In the genomic region with DNA sequence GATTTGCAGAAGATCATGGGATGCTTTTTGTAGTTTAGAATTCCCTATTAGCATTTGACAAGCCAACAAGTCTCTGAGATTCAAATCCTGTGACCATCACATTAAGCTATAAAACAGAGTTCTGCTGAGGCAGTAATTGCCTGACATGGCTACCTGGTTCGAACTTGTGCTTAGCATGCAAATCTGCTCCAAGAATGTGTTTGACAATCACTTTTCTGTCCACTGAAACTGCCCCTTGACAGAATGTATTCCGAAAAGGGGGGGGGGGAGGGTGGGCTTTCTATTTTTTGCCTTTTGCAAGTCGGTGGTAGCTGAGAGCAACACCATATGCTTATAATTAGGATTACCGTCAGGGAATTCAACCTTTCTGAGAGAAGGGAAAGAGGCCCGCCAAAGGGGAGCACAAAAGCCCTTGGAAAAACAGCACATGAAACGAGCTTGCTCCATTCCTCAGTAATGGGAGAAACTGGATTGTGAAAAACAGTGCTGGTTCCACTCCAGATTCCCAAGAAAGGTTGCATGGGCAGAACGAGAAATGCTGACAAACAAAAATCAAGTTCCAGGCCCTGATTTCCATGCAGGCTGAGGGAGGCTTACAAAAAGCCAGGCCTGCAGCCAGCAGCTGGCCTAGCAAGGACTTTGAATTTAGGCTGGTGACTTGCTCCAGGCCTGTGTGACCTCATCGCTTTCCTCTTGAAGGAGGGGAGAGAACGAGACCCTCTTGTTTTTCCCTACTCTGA, we compare ENCODE assay signal across 8 mouse cellular contexts.
DNase-seq lines count a peak whose midpoint lies in the region; ATAC-seq lines count a peak whose summit lies in the region.

No protein-coding gene starts in this region.

- H3K4me3 ChIP-seq in heart, embryonic 11.5 days (ENCODE audit: low read depth, low read length), result no peak overlapping the region
- no peak overlapping the region for H3K4me3 ChIP-seq in forebrain, embryonic 12.5 days (replicated peaks)
- H3K4me3 ChIP-seq in hindbrain, embryonic 11.5 days (ENCODE audit: low read depth, low read length), result no peak overlapping the region
- H3K4me3 ChIP-seq in midbrain, embryonic 16.5 days (ENCODE audit: low read depth, low read length), result no peak overlapping the region

- no peak overlapping the region for H3K9ac ChIP-seq in heart, embryonic 11.5 days (ENCODE audit: low read depth, low read length)
- no peak overlapping the region for H3K9ac ChIP-seq in forebrain, embryonic 12.5 days
- peak overlapping the region; percentile 40; the same call in 1 of the 2 replicates for H3K9ac ChIP-seq in hindbrain, embryonic 11.5 days (ENCODE audit: low read depth, low read length)
- H3K9ac ChIP-seq in midbrain, embryonic 16.5 days (ENCODE audit: low read depth, low read length), result no peak overlapping the region

- H3K4me2 ChIP-seq in heart, embryonic 11.5 days, result no peak overlapping the region
- no peak overlapping the region for H3K4me2 ChIP-seq in forebrain, embryonic 12.5 days
- H3K4me2 ChIP-seq in hindbrain, embryonic 11.5 days (replicated peaks; ENCODE audit: low read depth, low read length), result no peak overlapping the region
- H3K4me2 ChIP-seq in midbrain, embryonic 16.5 days (ENCODE audit: low read length), result no peak overlapping the region

- H3K36me3 ChIP-seq in heart, embryonic 11.5 days (ENCODE audit: control insufficient read depth, insufficient read depth, low read length), result no peaks in the 10 kb centered on the region
- H3K36me3 ChIP-seq in forebrain, embryonic 12.5 days (replicated peaks), result no peaks in the 10 kb centered on the region
- no peaks in the 10 kb centered on the region for H3K36me3 ChIP-seq in hindbrain, embryonic 11.5 days (ENCODE audit: control insufficient read depth, insufficient read depth, low read length)
- H3K36me3 ChIP-seq in midbrain, embryonic 16.5 days (ENCODE audit: control insufficient read depth, insufficient read depth, low read length), result no peaks in the 10 kb centered on the region

- H3K27ac ChIP-seq in heart, embryonic 11.5 days (ENCODE audit: low read depth, low read length), result no peak overlapping the region
- peak overlapping the region; percentile 75 for H3K27ac ChIP-seq in forebrain, embryonic 12.5 days
- peak overlapping the region; percentile 48 for H3K27ac ChIP-seq in hindbrain, embryonic 11.5 days (ENCODE audit: low read depth, low read length)
- peak overlapping the region; percentile 56 for H3K27ac ChIP-seq in midbrain, embryonic 16.5 days (ENCODE audit: low read length)

- WGBS in heart, embryonic 11.5 days (ENCODE audit: insufficient replicate concordance), result 39% methylated on average over 9 of the region's 9 CpGs
- WGBS in forebrain, embryonic 12.5 days, result 10% methylated on average over 9 of the region's 9 CpGs
- 36% methylated on average over 9 of the region's 9 CpGs for WGBS in hindbrain, embryonic 11.5 days
- 20% methylated on average over 9 of the region's 9 CpGs for WGBS in midbrain, embryonic 16.5 days

- no peak for ATAC-seq in heart, embryonic 11.5 days (replicated peaks; ENCODE audit: insufficient number of reproducible peaks, low FRiP score, low TSS enrichment)
- ATAC-seq in forebrain, embryonic 12.5 days (ENCODE audit: low FRiP score), result peak; percentile 68
- peak; percentile 47 for ATAC-seq in hindbrain, embryonic 11.5 days (ENCODE audit: low FRiP score)
- peak; percentile 78 for ATAC-seq in midbrain, embryonic 16.5 days
- ATAC-seq in granulocyte monocyte progenitor cell, adult 5-6 weeks (replicated peaks; ENCODE audit: poor library complexity, severe bottlenecking), result no peak

- no peaks in the 10 kb centered on the region for H3K27me3 ChIP-seq in heart, embryonic 11.5 days (ENCODE audit: control insufficient read depth, insufficient read depth, low read length)
- no peaks in the 10 kb centered on the region for H3K27me3 ChIP-seq in forebrain, embryonic 12.5 days
- no peaks in the 10 kb centered on the region for H3K27me3 ChIP-seq in hindbrain, embryonic 11.5 days (ENCODE audit: control insufficient read depth, insufficient read depth, low read length)
- H3K27me3 ChIP-seq in midbrain, embryonic 16.5 days (ENCODE audit: control insufficient read depth, insufficient read depth, low read depth, low read length), result no peaks in the 10 kb centered on the region

- peak; percentile 1 to 6 for DNase-seq in heart, adult 18-20 months
- peak; percentile 54 for DNase-seq in hindbrain, embryonic 11.5 days (ENCODE audit: low spot score)
- peak; percentile 5 to 32 for DNase-seq in left cerebral cortex, adult 9 months (ENCODE audit: low spot score in 2 of 2)
- DNase-seq in spleen, postnatal 14 days (ENCODE audit: low spot score in 2 of 2), result no peak

- no peaks in the 10 kb centered on the region for H3K4me1 ChIP-seq in heart, embryonic 11.5 days (ENCODE audit: control insufficient read depth, insufficient read depth, low read length)
- H3K4me1 ChIP-seq in forebrain, embryonic 12.5 days, result peaks cover 9% of the 10 kb centered on the region
- no peaks in the 10 kb centered on the region for H3K4me1 ChIP-seq in hindbrain, embryonic 11.5 days (replicated peaks; ENCODE audit: control insufficient read depth, insufficient read depth, low read length)
- H3K4me1 ChIP-seq in midbrain, embryonic 16.5 days (ENCODE audit: control insufficient read depth, insufficient read depth, low read length), result no peaks in the 10 kb centered on the region

- H3K9me3 ChIP-seq in heart, embryonic 11.5 days (replicated peaks; ENCODE audit: control insufficient read depth, low read length), result no peaks in the 10 kb centered on the region
- H3K9me3 ChIP-seq in forebrain, embryonic 12.5 days, result no peaks in the 10 kb centered on the region
- H3K9me3 ChIP-seq in hindbrain, embryonic 11.5 days (ENCODE audit: control insufficient read depth, low read length), result no peaks in the 10 kb centered on the region
- H3K9me3 ChIP-seq in midbrain, embryonic 16.5 days (replicated peaks; ENCODE audit: control insufficient read depth, low read length, poor library complexity, severe bottlenecking), result no peaks in the 10 kb centered on the region

Comparison
In these comparisons a context has a peak if more than half of its experiments do, and no peak if none do; other contexts are left out.
1. DNase-seq: peak in heart, adult 18-20 months (2 of 2), hindbrain, embryonic 11.5 days (single experiment) and left cerebral cortex, adult 9 months (2 of 2); none in spleen, postnatal 14 days (0 of 2).
2. ATAC-seq: peak in forebrain, embryonic 12.5 days (single experiment), hindbrain, embryonic 11.5 days (single experiment) and midbrain, embryonic 16.5 days (single experiment); none in heart, embryonic 11.5 days (single experiment) and granulocyte monocyte progenitor cell, adult 5-6 weeks (single experiment).